In genomic region chr3:143584692-143585603, GRCm38 (mm10) we compare ENCODE assay signal across 15 mouse cellular contexts.
A peak's percentile ranks its signal among the peaks of the same experiment; 100 is the strongest.
DNase-seq lines count a peak whose midpoint lies in the region; ATAC-seq and TF ChIP-seq lines count a peak whose summit lies in the region.
"Had no signal": no experiment of that assay in that cellular context is flagged by ENCODE, and none has a peak within 500 bp of the region (broad histone marks: within the 10 kb centered on the region; RNA-seq: fewer than 3 reads in every experiment).

No protein-coding gene starts in this region.

- no peak overlapping the region for H3K4me3 ChIP-seq in lung, embryonic 15.5 days
- no peak overlapping the region for H3K4me3 ChIP-seq in heart, embryonic 16.5 days (ENCODE audit: low read length)
- H3K4me3 ChIP-seq in liver, postnatal 0 days (ENCODE audit: low read depth, low read length), result no peak overlapping the region
- H3K4me3 ChIP-seq in intestine, embryonic 16.5 days (ENCODE audit: low read length), result no peak overlapping the region
- no peak overlapping the region for H3K4me3 ChIP-seq in hindbrain, embryonic 12.5 days
- H3K4me3 ChIP-seq: limb, embryonic 12.5 days; midbrain, embryonic 15.5 days; neural tube, embryonic 13.5 days had no signal

- H3K36me3 ChIP-seq in lung, embryonic 15.5 days, result no peaks in the 10 kb centered on the region
- H3K36me3 ChIP-seq in heart, embryonic 16.5 days (ENCODE audit: control insufficient read depth, insufficient read depth), result no peaks in the 10 kb centered on the region
- H3K36me3 ChIP-seq in liver, postnatal 0 days (replicated peaks; ENCODE audit: insufficient read depth, low read length), result no peaks in the 10 kb centered on the region
- no peaks in the 10 kb centered on the region for H3K36me3 ChIP-seq in intestine, embryonic 16.5 days (ENCODE audit: control insufficient read depth, insufficient read depth, low read length)
- H3K36me3 ChIP-seq in hindbrain, embryonic 12.5 days, result no peaks in the 10 kb centered on the region
- H3K36me3 ChIP-seq: limb, embryonic 12.5 days; midbrain, embryonic 15.5 days; neural tube, embryonic 13.5 days had no signal

- no peaks in the 10 kb centered on the region for H3K27me3 ChIP-seq in lung, embryonic 15.5 days
- no peaks in the 10 kb centered on the region for H3K27me3 ChIP-seq in heart, embryonic 16.5 days (ENCODE audit: control insufficient read depth, insufficient read depth, low read length)
- H3K27me3 ChIP-seq in liver, postnatal 0 days (ENCODE audit: insufficient read depth, low read length), result no peaks in the 10 kb centered on the region
- no peaks in the 10 kb centered on the region for H3K27me3 ChIP-seq in intestine, embryonic 16.5 days (replicated peaks; ENCODE audit: control insufficient read depth, insufficient read depth, low read length)
- H3K27me3 ChIP-seq in hindbrain, embryonic 12.5 days, result no peaks in the 10 kb centered on the region
- H3K27me3 ChIP-seq: limb, embryonic 12.5 days; midbrain, embryonic 15.5 days; neural tube, embryonic 13.5 days had no signal

- ATAC-seq in lung, embryonic 15.5 days (ENCODE audit: borderline replicate concordance, extremely low read depth, low FRiP score, low TSS enrichment), result peak; percentile 57; the same call in 1 of the 2 replicates
- peak; percentile 48 for ATAC-seq in granulocyte monocyte progenitor cell, adult 5-6 weeks (replicated peaks; ENCODE audit: poor library complexity, severe bottlenecking)
- peak; percentile 63 for ATAC-seq in heart, embryonic 16.5 days (replicated peaks; ENCODE audit: extremely low read depth, insufficient read depth, low FRiP score)
- peak; percentile 64 for ATAC-seq in liver, postnatal 0 days
- ATAC-seq in intestine, embryonic 16.5 days, result no peak
- no peak for ATAC-seq in hindbrain, embryonic 12.5 days (ENCODE audit: low FRiP score)
- ATAC-seq: hindbrain, embryonic 16.5 days; midbrain, embryonic 15.5 days had no signal

- no peak for DNase-seq in lung, postnatal 14 days
- DNase-seq in liver, postnatal 0 days, result no peak
- no peak for DNase-seq in Muller cell, postnatal 12 days (ENCODE audit: inconsistent ontology term)
- DNase-seq: adrenal gland, adult 2 months; thymus, postnatal 36 days had no signal

- H3K4me1 ChIP-seq in lung, embryonic 15.5 days, result 0 out of 2 replicates have a peak, but pooled peaks cover 2% of the 10 kb centered on the region
- H3K4me1 ChIP-seq in heart, embryonic 16.5 days (ENCODE audit: control insufficient read depth, insufficient read depth, low read length), result no peaks in the 10 kb centered on the region
- H3K4me1 ChIP-seq in liver, postnatal 0 days (ENCODE audit: insufficient read depth), result no peaks in the 10 kb centered on the region
- 0 out of 2 replicates have a peak, but pooled peaks cover 2% of the 10 kb centered on the region for H3K4me1 ChIP-seq in intestine, embryonic 16.5 days (ENCODE audit: control insufficient read depth, insufficient read depth, low read length)
- H3K4me1 ChIP-seq in hindbrain, embryonic 12.5 days, result no peaks in the 10 kb centered on the region
- H3K4me1 ChIP-seq: midbrain, embryonic 15.5 days; neural tube, embryonic 13.5 days had no signal

- WGBS in lung, embryonic 15.5 days, result 60% methylated on average over 6 of the region's 6 CpGs
- WGBS in heart, embryonic 16.5 days, result 41% methylated on average over 6 of the region's 6 CpGs
- 50% methylated on average over 6 of the region's 6 CpGs for WGBS in liver, postnatal 0 days (ENCODE audit: insufficient replicate concordance)
- 66% methylated on average over 6 of the region's 6 CpGs for WGBS in intestine, embryonic 16.5 days
- WGBS in hindbrain, embryonic 12.5 days, result 88% methylated on average over 6 of the region's 6 CpGs

- no peak for TF ChIP-seq CTCF in liver, postnatal 0 days (IDR thresholded peaks at IDR 0.05; ENCODE audit: low read depth)

- H3K4me2 ChIP-seq in lung, embryonic 15.5 days, result no peak overlapping the region
- H3K4me2 ChIP-seq in heart, embryonic 16.5 days (ENCODE audit: low read depth, low read length), result no peak overlapping the region
- H3K4me2 ChIP-seq in liver, postnatal 0 days (ENCODE audit: low read depth, low read length), result no peak overlapping the region
- no peak overlapping the region for H3K4me2 ChIP-seq in intestine, embryonic 16.5 days (ENCODE audit: low read depth, low read length)
- no peak overlapping the region for H3K4me2 ChIP-seq in hindbrain, embryonic 12.5 days (replicated peaks)
- H3K4me2 ChIP-seq: limb, embryonic 12.5 days; midbrain, embryonic 15.5 days; neural tube, embryonic 13.5 days had no signal

- no peaks in the 10 kb centered on the region for H3K9me3 ChIP-seq in lung, embryonic 15.5 days
- no peaks in the 10 kb centered on the region for H3K9me3 ChIP-seq in heart, embryonic 16.5 days (replicated peaks; ENCODE audit: control insufficient read depth, low read length)
- no peaks in the 10 kb centered on the region for H3K9me3 ChIP-seq in liver, postnatal 0 days (ENCODE audit: low read length)
- no peaks in the 10 kb centered on the region for H3K9me3 ChIP-seq in intestine, embryonic 16.5 days (ENCODE audit: control insufficient read depth, low read length)
- H3K9me3 ChIP-seq in hindbrain, embryonic 12.5 days (replicated peaks), result no peaks in the 10 kb centered on the region
- H3K9me3 ChIP-seq: limb, embryonic 12.5 days; midbrain, embryonic 15.5 days; neural tube, embryonic 13.5 days had no signal

- H3K27ac ChIP-seq in lung, embryonic 15.5 days, result no peak overlapping the region; the same call in 1 of the 2 replicates
- peak overlapping the region; percentile 46; the same call in 1 of the 2 replicates for H3K27ac ChIP-seq in heart, embryonic 16.5 days (ENCODE audit: low read length)
- no peak overlapping the region for H3K27ac ChIP-seq in liver, postnatal 0 days (ENCODE audit: low read depth)
- H3K27ac ChIP-seq in intestine, embryonic 16.5 days (ENCODE audit: low read length), result no peak overlapping the region; the same call in 1 of the 2 replicates
- H3K27ac ChIP-seq in hindbrain, embryonic 12.5 days, result no peak overlapping the region
- H3K27ac ChIP-seq: kidney, postnatal 0 days; limb, embryonic 12.5 days; midbrain, embryonic 15.5 days; neural tube, embryonic 13.5 days had no signal

- no peak overlapping the region for H3K9ac ChIP-seq in lung, embryonic 15.5 days
- no peak overlapping the region for H3K9ac ChIP-seq in heart, embryonic 16.5 days (ENCODE audit: low read length)
- no peak overlapping the region for H3K9ac ChIP-seq in liver, postnatal 0 days (replicated peaks)
- H3K9ac ChIP-seq in intestine, embryonic 16.5 days (ENCODE audit: low read depth, low read length), result no peak overlapping the region
- H3K9ac ChIP-seq in hindbrain, embryonic 12.5 days, result no peak overlapping the region
- H3K9ac ChIP-seq: limb, embryonic 12.5 days; midbrain, embryonic 15.5 days; neural tube, embryonic 13.5 days had no signal

- TF ChIP-seq EP300 in liver, postnatal 0 days (IDR thresholded peaks at IDR 0.05; ENCODE audit: low read depth), result peak; percentile 83

Comparison
In these comparisons a context has a peak if more than half of its experiments do, and no peak if none do; other contexts are left out.
1. ATAC-seq: peak in lung, embryonic 15.5 days (single experiment), granulocyte monocyte progenitor cell, adult 5-6 weeks (single experiment), heart, embryonic 16.5 days (single experiment) and liver, postnatal 0 days (single experiment); none in intestine, embryonic 16.5 days (single experiment) and hindbrain, embryonic 12.5 days (single experiment).